In the genomic region with DNA sequence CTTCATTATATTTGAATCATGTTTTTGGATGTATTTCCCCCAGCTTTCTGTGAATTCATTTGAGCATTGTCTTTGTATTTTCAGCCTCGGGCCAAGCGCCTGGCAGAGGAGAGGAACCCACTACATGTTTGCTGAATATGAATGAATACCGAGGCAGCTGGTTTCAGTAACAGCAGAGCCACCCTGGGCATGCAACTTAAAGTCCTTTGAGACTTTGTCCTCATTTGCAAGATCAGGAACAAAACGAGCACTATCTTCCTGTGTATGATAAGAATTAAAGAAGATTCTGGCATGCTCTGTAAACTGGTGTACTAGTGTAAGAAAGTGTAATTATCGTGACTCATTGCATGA, we compare ENCODE assay signal across 13 mouse cellular contexts.
DNase-seq lines count a peak whose midpoint lies in the region; ATAC-seq lines count a peak whose summit lies in the region.
"Had no signal": no experiment of that assay in that cellular context is flagged by ENCODE, and none has a peak within 500 bp of the region (broad histone marks: within the 10 kb centered on the region; RNA-seq: fewer than 3 reads in every experiment).

No protein-coding gene starts in this region.

- peaks cover 2% of the 10 kb centered on the region; the same call in 1 of the 2 replicates for H3K4me1 ChIP-seq in forebrain, embryonic 11.5 days (replicated peaks; ENCODE audit: control insufficient read depth, insufficient read depth, low read length)
- peaks cover 15% of the 10 kb centered on the region for H3K4me1 ChIP-seq in forebrain, embryonic 10.5 days
- H3K4me1 ChIP-seq in hindbrain, embryonic 10.5 days (replicated peaks): peaks cover 24% of the 10 kb centered on the region
- peaks cover 4% of the 10 kb centered on the region; the same call in 1 of the 2 replicates for H3K4me1 ChIP-seq in kidney, embryonic 16.5 days (ENCODE audit: insufficient read depth, low read length)

- no peaks in the 10 kb centered on the region for H3K9me3 ChIP-seq in forebrain, embryonic 11.5 days (ENCODE audit: control insufficient read depth, low read length)
- no peaks in the 10 kb centered on the region for H3K9me3 ChIP-seq in forebrain, embryonic 10.5 days
- no peaks in the 10 kb centered on the region for H3K9me3 ChIP-seq in hindbrain, embryonic 10.5 days
- no peaks in the 10 kb centered on the region for H3K9me3 ChIP-seq in kidney, embryonic 16.5 days (ENCODE audit: low read length)

- no peak overlapping the region for H3K9ac ChIP-seq in forebrain, embryonic 11.5 days (ENCODE audit: low read length)
- no peak overlapping the region for H3K9ac ChIP-seq in kidney, embryonic 16.5 days (replicated peaks; ENCODE audit: low read length)

- no peak overlapping the region for H3K4me3 ChIP-seq in forebrain, embryonic 11.5 days (ENCODE audit: low read depth, low read length)
- H3K4me3 ChIP-seq in forebrain, embryonic 10.5 days: no peak overlapping the region
- H3K4me3 ChIP-seq in hindbrain, embryonic 10.5 days: no peak overlapping the region
- no peak overlapping the region for H3K4me3 ChIP-seq in kidney, embryonic 16.5 days (ENCODE audit: low read length)
- H3K4me3 ChIP-seq: heart, adult 2 months; myocyte had no signal

- DNase-seq in forebrain, embryonic 11.5 days (ENCODE audit: low spot score): no peak
- no peak for DNase-seq in forebrain, embryonic 10.5 days (ENCODE audit: extremely low spot score, low spot score)
- DNase-seq in hindbrain, embryonic 10.5 days (ENCODE audit: low spot score): no peak
- peak; percentile 58 to 83 for DNase-seq in layer of hippocampus, postnatal 14 days (ENCODE audit: low spot score in 2 of 2)
- peak; percentile 29 for DNase-seq in right cerebral cortex, postnatal 14 days
- no peak for DNase-seq in heart, postnatal 36 days
- no peak for DNase-seq in thymus, postnatal 0 days (ENCODE audit: low spot score)
- DNase-seq: adrenal gland, postnatal 36 days; heart, adult 2 months; kidney, adult 11 months; lung, adult 2 months had no signal

- peak overlapping the region; percentile 7; the same call in 1 of the 2 replicates for H3K27ac ChIP-seq in forebrain, embryonic 11.5 days (ENCODE audit: low read depth, low read length)
- H3K27ac ChIP-seq in forebrain, embryonic 10.5 days: no peak overlapping the region
- 0 out of 2 replicates have a peak overlapping the region, but pooled peaks have one; percentile 54 for H3K27ac ChIP-seq in hindbrain, embryonic 10.5 days
- no peak overlapping the region for H3K27ac ChIP-seq in kidney, embryonic 16.5 days (ENCODE audit: low read length)
- H3K27ac ChIP-seq: heart, adult 2 months had no signal

- no peak overlapping the region for H3K4me2 ChIP-seq in forebrain, embryonic 11.5 days (ENCODE audit: low read depth, low read length, severe bottlenecking)
- H3K4me2 ChIP-seq in kidney, embryonic 16.5 days (replicated peaks; ENCODE audit: low read depth, low read length): no peak overlapping the region

- intact Hi-C loops in heart, postnatal 36 days (cut with DNase I): no loop called here

- 71% methylated on average over 5 of the region's 5 CpGs for WGBS in forebrain, embryonic 11.5 days
- 78% methylated on average over 5 of the region's 5 CpGs for WGBS in forebrain, embryonic 10.5 days
- 68% methylated on average over 5 of the region's 5 CpGs for WGBS in hindbrain, embryonic 10.5 days
- 87% methylated on average over 5 of the region's 5 CpGs for WGBS in kidney, embryonic 16.5 days

- no peak for ATAC-seq in forebrain, embryonic 11.5 days (replicated peaks; ENCODE audit: low FRiP score)
- no peak for ATAC-seq in kidney, embryonic 16.5 days (ENCODE audit: low FRiP score, low TSS enrichment)

- H3K36me3 ChIP-seq in forebrain, embryonic 11.5 days (ENCODE audit: control insufficient read depth, insufficient read depth, low read length): no peaks in the 10 kb centered on the region
- H3K36me3 ChIP-seq in forebrain, embryonic 10.5 days (replicated peaks): no peaks in the 10 kb centered on the region
- no peaks in the 10 kb centered on the region for H3K36me3 ChIP-seq in hindbrain, embryonic 10.5 days
- H3K36me3 ChIP-seq in kidney, embryonic 16.5 days (ENCODE audit: insufficient read depth, low read length): no peaks in the 10 kb centered on the region

- no peaks in the 10 kb centered on the region for H3K27me3 ChIP-seq in forebrain, embryonic 11.5 days (ENCODE audit: control insufficient read depth, insufficient read depth, low read length)
- no peaks in the 10 kb centered on the region for H3K27me3 ChIP-seq in forebrain, embryonic 10.5 days (ENCODE audit: poor library complexity, severe bottlenecking)
- no peaks in the 10 kb centered on the region for H3K27me3 ChIP-seq in hindbrain, embryonic 10.5 days (ENCODE audit: insufficient read depth, poor library complexity, severe bottlenecking)
- H3K27me3 ChIP-seq in kidney, embryonic 16.5 days (ENCODE audit: insufficient read depth, low read length): no peaks in the 10 kb centered on the region

Comparison
In these comparisons a context has a peak if more than half of its experiments do, and no peak if none do; other contexts are left out.
1. H3K27ac ChIP-seq: peak in forebrain, embryonic 11.5 days (single experiment) and hindbrain, embryonic 10.5 days (single experiment); none in forebrain, embryonic 10.5 days (single experiment) and kidney, embryonic 16.5 days (single experiment).
2. DNase-seq: peak in layer of hippocampus, postnatal 14 days (2 of 2) and right cerebral cortex, postnatal 14 days (single experiment); none in forebrain, embryonic 11.5 days (single experiment), forebrain, embryonic 10.5 days (single experiment), hindbrain, embryonic 10.5 days (single experiment), heart, postnatal 36 days (0 of 2) and thymus, postnatal 0 days (single experiment).